Mouse (Mus musculus) heart, adult 2 months (tissue): ENCODE data around the gene Mon2.

ENCODE experiments used
- CTCF ChIP-seq: fragments of 200-600 bp; IDR thresholded peaks from 2 replicates; pipeline ENCODE4 v1.8.1; 2022; ENCODE audit warnings: antibody characterized with exemption, mild to moderate bottlenecking, moderate library complexity
- EP300 ChIP-seq: fragments of 200-500 bp; IDR thresholded peaks from 2 replicates; pipeline ENCODE4 v1.6.1; 2011; ENCODE audit warnings: low read depth, low read length, control low read depth; ENCODE audit not compliant: insufficient read depth
- POLR2A ChIP-seq: fragments of 200-500 bp; IDR thresholded peaks from 2 replicates; pipeline ENCODE4 v1.6.1; 2011; ENCODE audit warnings: mild to moderate bottlenecking, low read depth, low read length, control low read depth; ENCODE audit not compliant: insufficient read depth

DNA sequence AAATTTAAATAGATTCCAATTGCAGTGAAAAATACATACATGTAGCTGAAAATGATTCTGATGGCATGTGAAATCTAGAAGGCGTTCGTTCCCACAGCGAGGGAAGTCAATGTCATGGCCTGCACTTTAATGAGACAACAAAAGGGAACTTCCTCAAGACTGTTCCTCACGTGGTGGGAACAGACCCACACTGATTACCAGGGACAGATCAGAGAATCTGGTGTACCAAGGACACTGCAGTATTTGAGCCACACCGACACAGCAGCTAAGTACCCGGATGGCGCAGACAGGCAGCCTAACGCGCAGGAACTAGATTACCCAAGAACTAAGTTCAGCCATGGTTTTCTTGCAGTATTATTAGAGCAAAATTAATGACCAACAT lies 36.5 kb upstream of the Mon2 start:
- no peak for TF ChIP-seq POLR2A
- TF ChIP-seq CTCF, result no peak
- TF ChIP-seq EP300, result no peak
